Mouse (Mus musculus): ENCODE measurements around the gene Suclg2. TPM values are rescaled to one million over a fixed set of nuclear protein-coding genes. Genes with fewer than 3 reads are reported as not detected.
A peak's percentile ranks its signal among the peaks of the same experiment; 100 is the strongest.

Suclg2 gene
- polyA plus RNA-seq, 1 experiment = 16.2 TPM

- Histone ChIP-seq H3K27ac (ENCODE audit: insufficient read depth, low read length) (no peak overlapping the region), H3K27me3 (ENCODE audit: control insufficient read depth, insufficient read depth, low read length) (no peaks in the 10 kb centered on the region), H3K4me1 (ENCODE audit: control insufficient read depth, insufficient read depth, low read length) (0 out of 2 replicates have a peak, but pooled peaks cover 3% of the 10 kb centered on the region), H3K4me3 (replicated peaks; ENCODE audit: insufficient read depth, low read depth, low read length) (no peak overlapping the region)
- DNase-seq = no peak
- TF ChIP-seq CTCF (IDR thresholded peaks at IDR 0.05; ENCODE audit: borderline replicate concordance, insufficient read depth, low read depth, low read length) (no peak), POLR2A (IDR thresholded peaks at IDR 0.05; ENCODE audit: borderline replicate concordance, insufficient read depth, low read length) (no peak)
- 98% methylated on average over 6 of the region's 6 CpGs for WGBS
These were observed 238.8 kb downstream of the Suclg2 start for GRCm38 (mm10) chr6:95479801-95480200.

GRCm38 (mm10) chr6:95469521-95469920 is 249.1 kb downstream of the Suclg2 start:
- H3K27ac ChIP-seq (ENCODE audit: insufficient read depth, low read length) = no peak overlapping the region
- H3K4me1 ChIP-seq (ENCODE audit: control insufficient read depth, insufficient read depth, low read length) = no peaks in the 10 kb centered on the region
- DNase-seq = no peak
- WGBS = 32% methylated on average over 7 of the region's 7 CpGs
- H3K27me3 ChIP-seq (ENCODE audit: control insufficient read depth, insufficient read depth, low read length) = no peaks in the 10 kb centered on the region; the same call in 1 of the 2 replicates
- H3K4me3 ChIP-seq (replicated peaks; ENCODE audit: insufficient read depth, low read depth, low read length) = no peak overlapping the region
- TF ChIP-seq CTCF (IDR thresholded peaks at IDR 0.05; ENCODE audit: borderline replicate concordance, insufficient read depth, low read depth, low read length) (no peak), POLR2A (IDR thresholded peaks at IDR 0.05; ENCODE audit: borderline replicate concordance, insufficient read depth, low read length) (no peak)

GRCm38 (mm10) chr6:95465322-95465721 is 253.3 kb downstream of the Suclg2 start:
- no peaks in the 10 kb centered on the region; the same call in 1 of the 2 replicates for H3K27me3 ChIP-seq (ENCODE audit: control insufficient read depth, insufficient read depth, low read length)
- DNase-seq = no peak
- H3K4me3 ChIP-seq (replicated peaks; ENCODE audit: insufficient read depth, low read depth, low read length) = no peak overlapping the region
- 87% methylated on average over 4 of the region's 4 CpGs for WGBS
- H3K4me1 ChIP-seq (ENCODE audit: control insufficient read depth, insufficient read depth, low read length) = no peaks in the 10 kb centered on the region
- H3K27ac ChIP-seq (ENCODE audit: insufficient read depth, low read length) = no peak overlapping the region
- no peak for TF ChIP-seq POLR2A (IDR thresholded peaks at IDR 0.05; ENCODE audit: borderline replicate concordance, insufficient read depth, low read length)
- no peak for TF ChIP-seq CTCF (IDR thresholded peaks at IDR 0.05; ENCODE audit: borderline replicate concordance, insufficient read depth, low read depth, low read length)

GRCm38 (mm10) chr6:95459372-95459771 is 259.2 kb downstream of the Suclg2 start:
- H3K4me1 ChIP-seq (ENCODE audit: control insufficient read depth, insufficient read depth, low read length) = no peaks in the 10 kb centered on the region
- no peak overlapping the region for H3K27ac ChIP-seq (ENCODE audit: insufficient read depth, low read length)
- TF ChIP-seq CTCF (IDR thresholded peaks at IDR 0.05; ENCODE audit: borderline replicate concordance, insufficient read depth, low read depth, low read length) (no peak), POLR2A (IDR thresholded peaks at IDR 0.05; ENCODE audit: borderline replicate concordance, insufficient read depth, low read length) (no peak)
- no peak overlapping the region for H3K4me3 ChIP-seq (replicated peaks; ENCODE audit: insufficient read depth, low read depth, low read length)
- H3K27me3 ChIP-seq (ENCODE audit: control insufficient read depth, insufficient read depth, low read length) = no peaks in the 10 kb centered on the region; the same call in 1 of the 2 replicates
- WGBS = 78% methylated on average over 3 of the region's 3 CpGs
- no peak for DNase-seq

- 84% methylated on average over 2 of the region's 2 CpGs for WGBS
- TF ChIP-seq POLR2A (IDR thresholded peaks at IDR 0.05; ENCODE audit: borderline replicate concordance, insufficient read depth, low read length) = no peak
- TF ChIP-seq CTCF (IDR thresholded peaks at IDR 0.05; ENCODE audit: borderline replicate concordance, insufficient read depth, low read depth, low read length) = no peak
- Histone ChIP-seq H3K27ac (ENCODE audit: insufficient read depth, low read length) (no peak overlapping the region), H3K4me1 (ENCODE audit: control insufficient read depth, insufficient read depth, low read length) (no peaks in the 10 kb centered on the region; the same call in 1 of the 2 replicates), H3K4me3 (replicated peaks; ENCODE audit: insufficient read depth, low read depth, low read length) (no peak overlapping the region), H3K27me3 (ENCODE audit: control insufficient read depth, insufficient read depth, low read length) (no peaks in the 10 kb centered on the region)
- DNase-seq = no peak
These were observed 272.4 kb downstream of the Suclg2 start for GRCm38 (mm10) chr6:95446151-95446550.

- TF ChIP-seq POLR2A (IDR thresholded peaks at IDR 0.05; ENCODE audit: borderline replicate concordance, insufficient read depth, low read length) (no peak), CTCF (IDR thresholded peaks at IDR 0.05; ENCODE audit: borderline replicate concordance, insufficient read depth, low read depth, low read length) (no peak)
- WGBS = 13% methylated on average over 4 of the region's 4 CpGs
- peak; percentile 44 to 53 for DNase-seq
These were observed 273.6 kb downstream of the Suclg2 start for GRCm38 (mm10) chr6:95445036-95445435.

More at GRCm38 (mm10) chr6:95445036-95445435, 273.6 kb downstream of the Suclg2 start:
- H3K4me1 ChIP-seq (ENCODE audit: control insufficient read depth, insufficient read depth, low read length) = no peaks in the 10 kb centered on the region; the same call in 1 of the 2 replicates
- H3K4me3 ChIP-seq (replicated peaks; ENCODE audit: insufficient read depth, low read depth, low read length) = no peak overlapping the region
- no peak overlapping the region for H3K27ac ChIP-seq (ENCODE audit: insufficient read depth, low read length)
- H3K27me3 ChIP-seq (ENCODE audit: control insufficient read depth, insufficient read depth, low read length) = no peaks in the 10 kb centered on the region

Data from cerebellum, adult 2 months (tissue).